Mouse (Mus musculus): ENCODE results near the gene Gas2l2.

DNA sequence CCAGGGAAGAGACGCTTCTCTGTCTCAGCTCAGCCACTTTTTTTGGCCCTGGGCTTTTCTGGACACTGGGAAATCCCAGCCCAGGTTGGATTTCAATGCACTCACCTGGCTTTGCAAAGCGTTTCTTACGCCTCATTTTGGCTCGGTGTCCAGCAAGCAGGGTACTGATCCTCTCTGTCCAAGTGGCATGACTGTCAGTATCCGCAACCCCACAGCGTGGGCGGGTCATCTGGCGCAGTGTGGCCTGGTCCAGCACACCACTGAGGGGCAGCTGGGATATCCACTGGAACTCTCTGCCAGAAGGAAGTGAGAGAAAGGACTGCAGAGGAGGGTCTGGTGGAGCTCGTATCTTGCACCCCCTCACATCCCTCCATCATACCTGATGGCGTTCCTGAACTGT, 22.0 kb upstream of the Gas2l2 start:
- TF ChIP-seq POLR2A (IDR thresholded peaks at IDR 0.05; ENCODE audit: low read depth, low read length) (no peak), CTCF (IDR thresholded peaks at IDR 0.05; ENCODE audit: extremely low read depth, insufficient read depth, insufficient read length, insufficient replicate concordance) (no peak)

All from spleen, adult 2 months (tissue).